Mouse (Mus musculus): ENCODE measurements around the gene Cdkal1. TPM values are rescaled to one million over a fixed set of nuclear protein-coding genes. Genes with fewer than 3 reads are reported as not detected.
A peak's percentile ranks its signal among the peaks of the same experiment; 100 is the strongest.

The Cdkal1 gene
- polyA plus RNA-seq, 1 experiment from 2014 or later, result 34.0 TPM

DNA sequence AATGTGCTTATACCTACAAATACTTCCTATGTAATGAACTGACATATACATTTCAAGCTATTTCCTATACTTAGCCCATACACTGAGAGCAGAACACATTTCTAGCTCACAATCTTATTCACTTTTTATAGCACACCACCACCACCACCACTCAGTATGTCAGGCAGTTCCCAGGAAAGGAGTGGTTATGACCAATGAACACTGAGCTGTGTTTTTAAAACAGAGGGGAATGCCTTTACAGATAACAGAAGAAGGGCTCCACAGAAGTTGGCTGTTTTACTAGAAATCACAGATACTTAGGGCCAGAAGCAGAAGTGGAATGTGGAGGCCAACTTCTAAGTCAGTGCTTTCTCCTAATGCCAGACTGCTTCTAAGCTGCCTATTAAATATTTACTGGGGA lies 121.0 kb downstream of the Cdkal1 start:
- no peaks in the 10 kb centered on the region for H3K27me3 ChIP-seq (ENCODE audit: control insufficient read depth, insufficient read depth, low read length)

DNA sequence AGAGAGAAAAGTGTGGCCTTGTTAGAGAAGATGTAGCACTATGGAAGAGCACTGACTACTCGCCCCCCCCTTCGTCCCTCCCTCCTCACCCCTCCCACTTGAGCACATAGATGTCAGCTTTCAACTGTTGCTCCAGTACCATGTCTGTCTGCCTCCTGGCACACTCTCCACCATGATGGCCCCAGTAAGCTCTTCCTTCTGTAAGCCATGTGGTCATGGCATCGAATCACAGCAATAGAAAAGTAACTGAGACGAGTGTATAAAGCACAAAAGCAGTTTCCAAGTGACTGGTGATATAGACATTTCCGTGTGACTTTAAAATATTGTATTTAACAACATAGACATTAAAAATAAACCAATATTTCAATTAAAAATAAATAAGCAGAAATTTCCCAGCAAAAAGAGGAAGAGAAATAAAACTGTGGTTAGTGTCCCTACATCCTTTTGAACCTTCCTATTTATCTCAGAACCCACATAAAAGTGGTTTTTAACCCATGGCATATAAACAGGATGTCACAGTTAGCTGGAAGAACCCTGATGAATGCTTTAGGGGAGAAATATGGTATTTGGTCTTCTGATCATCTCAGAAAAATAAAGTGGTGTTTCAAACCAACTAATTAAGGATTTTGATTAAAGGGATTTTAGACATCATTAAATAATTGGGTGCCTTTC lies 129.2 kb downstream of the Cdkal1 start:
- Histone ChIP-seq H3K4me2 (ENCODE audit: low read depth, severe bottlenecking) (no peak overlapping the region), H3K9me3 (ENCODE audit: control insufficient read depth, low read length) (no peaks in the 10 kb centered on the region), H3K36me3 (ENCODE audit: control insufficient read depth, insufficient read depth, low read length) (no peaks in the 10 kb centered on the region), H3K27ac (replicated peaks; ENCODE audit: low read depth, low read length) (no peak overlapping the region), H3K9ac (ENCODE audit: low read length) (no peak overlapping the region), H3K4me1 (ENCODE audit: control insufficient read depth, insufficient read depth, low read length) (no peaks in the 10 kb centered on the region), H3K27me3 (ENCODE audit: control insufficient read depth, insufficient read depth, low read length) (no peaks in the 10 kb centered on the region), H3K4me3 (ENCODE audit: low read depth, low read length) (no peak overlapping the region)
- 94% methylated on average over 5 of the region's 5 CpGs for WGBS
- no peak for DNase-seq (ENCODE audit: low spot score)
- no peak for ATAC-seq (ENCODE audit: insufficient number of reproducible peaks, low FRiP score, low TSS enrichment, low read depth)

More for the DNA sequence above, 121.0 kb downstream of the Cdkal1 start:
- DNase-seq (ENCODE audit: low spot score) (no peak), ATAC-seq (ENCODE audit: insufficient number of reproducible peaks, low FRiP score, low TSS enrichment, low read depth) (no peak)
- no peaks in the 10 kb centered on the region for H3K9me3 ChIP-seq (ENCODE audit: control insufficient read depth, low read length)
- no peak overlapping the region for H3K4me2 ChIP-seq (ENCODE audit: low read depth, severe bottlenecking)
- no peak overlapping the region for H3K27ac ChIP-seq (replicated peaks; ENCODE audit: low read depth, low read length)
- no peak overlapping the region for H3K4me3 ChIP-seq (ENCODE audit: low read depth, low read length)
- no peak overlapping the region for H3K9ac ChIP-seq (ENCODE audit: low read length)
- H3K4me1 ChIP-seq (ENCODE audit: control insufficient read depth, insufficient read depth, low read length), result peaks cover 2% of the 10 kb centered on the region; the same call in 1 of the 2 replicates
- no peaks in the 10 kb centered on the region for H3K36me3 ChIP-seq (ENCODE audit: control insufficient read depth, insufficient read depth, low read length)

GRCm38 (mm10) chr13:29724855-29725254 lies 130.6 kb downstream of the Cdkal1 start:
- no peaks in the 10 kb centered on the region for H3K4me1 ChIP-seq (ENCODE audit: control insufficient read depth, insufficient read depth, low read length)
- H3K9ac ChIP-seq (ENCODE audit: low read length), result no peak overlapping the region
- H3K27ac ChIP-seq (replicated peaks; ENCODE audit: low read depth, low read length), result no peak overlapping the region
- H3K36me3 ChIP-seq (ENCODE audit: control insufficient read depth, insufficient read depth, low read length), result no peaks in the 10 kb centered on the region
- ATAC-seq (ENCODE audit: insufficient number of reproducible peaks, low FRiP score, low TSS enrichment, low read depth) (no peak), DNase-seq (ENCODE audit: low spot score) (no peak)
- H3K9me3 ChIP-seq (ENCODE audit: control insufficient read depth, low read length), result no peaks in the 10 kb centered on the region
- no peak overlapping the region for H3K4me3 ChIP-seq (ENCODE audit: low read depth, low read length)
- WGBS, result 58% methylated on average over 6 of the region's 6 CpGs
- H3K4me2 ChIP-seq (ENCODE audit: low read depth, severe bottlenecking), result no peak overlapping the region
- H3K27me3 ChIP-seq (ENCODE audit: control insufficient read depth, insufficient read depth, low read length), result no peaks in the 10 kb centered on the region

- no peak overlapping the region for H3K9ac ChIP-seq (ENCODE audit: low read length)
- DNase-seq (ENCODE audit: low spot score) (no peak), ATAC-seq (ENCODE audit: insufficient number of reproducible peaks, low FRiP score, low TSS enrichment, low read depth) (no peak)
- no peaks in the 10 kb centered on the region for H3K36me3 ChIP-seq (ENCODE audit: control insufficient read depth, insufficient read depth, low read length)
- H3K9me3 ChIP-seq (ENCODE audit: control insufficient read depth, low read length), result no peaks in the 10 kb centered on the region
- no peak overlapping the region for H3K4me2 ChIP-seq (ENCODE audit: low read depth, severe bottlenecking)
- no peaks in the 10 kb centered on the region for H3K27me3 ChIP-seq (ENCODE audit: control insufficient read depth, insufficient read depth, low read length)
- no peak overlapping the region for H3K4me3 ChIP-seq (ENCODE audit: low read depth, low read length)
- H3K4me1 ChIP-seq (ENCODE audit: control insufficient read depth, insufficient read depth, low read length), result no peaks in the 10 kb centered on the region
- no peak overlapping the region for H3K27ac ChIP-seq (replicated peaks; ENCODE audit: low read depth, low read length)
- 84% methylated on average over 1 of the region's 1 CpGs for WGBS
Measured at GRCm38 (mm10) chr13:29723150-29723549, 132.3 kb downstream of the Cdkal1 start.

- DNase-seq (ENCODE audit: low spot score), result no peak
- Histone ChIP-seq H3K9me3 (ENCODE audit: control insufficient read depth, low read length) (no peaks in the 10 kb centered on the region), H3K27ac (replicated peaks; ENCODE audit: low read depth, low read length) (no peak overlapping the region), H3K4me1 (ENCODE audit: control insufficient read depth, insufficient read depth, low read length) (no peaks in the 10 kb centered on the region), H3K9ac (ENCODE audit: low read length) (no peak overlapping the region), H3K4me3 (ENCODE audit: low read depth, low read length) (no peak overlapping the region), H3K36me3 (ENCODE audit: control insufficient read depth, insufficient read depth, low read length) (no peaks in the 10 kb centered on the region), H3K4me2 (ENCODE audit: low read depth, severe bottlenecking) (no peak overlapping the region), H3K27me3 (ENCODE audit: control insufficient read depth, insufficient read depth, low read length) (no peaks in the 10 kb centered on the region)
- no peak for ATAC-seq (ENCODE audit: insufficient number of reproducible peaks, low FRiP score, low TSS enrichment, low read depth)
- WGBS, result 92% methylated on average over 5 of the region's 5 CpGs
Measured at GRCm38 (mm10) chr13:29721206-29721605, 134.3 kb downstream of the Cdkal1 start.

- Histone ChIP-seq H3K4me1 (ENCODE audit: control insufficient read depth, insufficient read depth, low read length) (peaks cover 13% of the 10 kb centered on the region; the same call in 1 of the 2 replicates), H3K9ac (ENCODE audit: low read length) (no peak overlapping the region), H3K9me3 (ENCODE audit: control insufficient read depth, low read length) (no peaks in the 10 kb centered on the region), H3K27ac (replicated peaks; ENCODE audit: low read depth, low read length) (no peak overlapping the region), H3K4me3 (ENCODE audit: low read depth, low read length) (no peak overlapping the region), H3K27me3 (ENCODE audit: control insufficient read depth, insufficient read depth, low read length) (no peaks in the 10 kb centered on the region), H3K4me2 (ENCODE audit: low read depth, severe bottlenecking) (no peak overlapping the region), H3K36me3 (ENCODE audit: control insufficient read depth, insufficient read depth, low read length) (no peaks in the 10 kb centered on the region)
- no peak for DNase-seq (ENCODE audit: low spot score)
- ATAC-seq (ENCODE audit: insufficient number of reproducible peaks, low FRiP score, low TSS enrichment, low read depth), result no peak
- 69% methylated on average over 4 of the region's 4 CpGs for WGBS
Measured at GRCm38 (mm10) chr13:29716550-29716949, 138.9 kb downstream of the Cdkal1 start.

DNA sequence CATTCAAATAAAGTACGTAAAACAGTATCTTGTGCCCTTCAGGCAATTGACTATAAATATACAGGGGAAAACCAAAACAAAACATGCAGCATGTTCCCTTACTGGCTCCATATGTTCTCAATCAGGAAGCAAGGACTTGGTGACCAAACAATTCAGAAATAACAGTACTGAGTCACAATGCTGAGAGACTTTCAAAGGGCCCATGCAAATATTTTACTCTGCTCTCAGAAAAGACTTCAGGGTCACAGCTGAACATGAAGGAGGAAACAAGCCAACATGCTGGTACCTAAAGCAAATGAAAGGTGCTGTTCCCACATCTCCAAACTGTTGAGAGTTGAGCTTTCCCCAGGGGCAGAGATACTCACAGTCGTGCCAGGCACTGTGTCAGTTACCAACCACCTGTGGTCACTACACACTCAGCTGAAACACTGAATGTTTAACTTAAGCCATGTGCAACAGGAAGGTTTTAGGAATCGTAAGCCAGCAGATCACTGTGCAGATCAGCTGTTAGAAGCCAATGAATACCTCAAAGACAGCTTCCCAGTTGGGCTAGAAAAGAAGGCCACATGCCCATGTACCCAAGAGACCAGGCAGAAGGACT lies 140.1 kb downstream of the Cdkal1 start:
- no peaks in the 10 kb centered on the region for H3K9me3 ChIP-seq (ENCODE audit: control insufficient read depth, low read length)
- peak overlapping the region; percentile 64 for H3K27ac ChIP-seq (replicated peaks; ENCODE audit: low read depth, low read length)
- DNase-seq (ENCODE audit: low spot score), result peak; percentile 25
- H3K4me2 ChIP-seq (ENCODE audit: low read depth, severe bottlenecking), result no peak overlapping the region
- ATAC-seq (ENCODE audit: insufficient number of reproducible peaks, low FRiP score, low TSS enrichment, low read depth), result no peak
- 34% methylated on average over 3 of the region's 3 CpGs for WGBS
- H3K9ac ChIP-seq (ENCODE audit: low read length), result no peak overlapping the region
- no peak overlapping the region for H3K4me3 ChIP-seq (ENCODE audit: low read depth, low read length)
- H3K27me3 ChIP-seq (ENCODE audit: control insufficient read depth, insufficient read depth, low read length), result no peaks in the 10 kb centered on the region
- H3K36me3 ChIP-seq (ENCODE audit: control insufficient read depth, insufficient read depth, low read length), result no peaks in the 10 kb centered on the region
- H3K4me1 ChIP-seq (ENCODE audit: control insufficient read depth, insufficient read depth, low read length), result peaks cover 13% of the 10 kb centered on the region; the same call in 1 of the 2 replicates

DNA sequence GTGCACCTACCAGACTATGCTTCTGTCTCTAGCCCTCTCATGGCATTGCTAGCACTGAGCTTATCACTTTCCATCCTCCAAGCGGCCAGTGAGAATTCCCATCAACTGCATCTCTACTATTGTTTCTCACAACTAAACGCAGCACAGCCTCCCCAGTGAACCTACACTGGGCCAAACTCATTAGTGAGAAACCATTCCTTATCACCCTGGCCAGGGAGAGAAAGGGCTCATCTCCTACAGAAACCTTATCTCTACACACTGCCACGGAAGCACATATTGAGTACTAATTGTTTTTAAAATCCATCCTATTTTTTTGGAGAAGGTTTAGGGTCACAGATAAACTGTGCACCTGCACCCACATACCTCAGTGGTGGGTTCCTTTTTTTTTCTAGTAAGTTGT lies 147.9 kb downstream of the Cdkal1 start:
- 86% methylated on average over 3 of the region's 3 CpGs for whole genome bisulfite sequencing
- H3K4me2 ChIP-seq (ENCODE audit: low read depth, severe bottlenecking), result no peak overlapping the region

More for the DNA sequence above, 147.9 kb downstream of the Cdkal1 start:
- H3K4me3 ChIP-seq (ENCODE audit: low read depth, low read length), result no peak overlapping the region
- H3K9ac ChIP-seq (ENCODE audit: low read length), result no peak overlapping the region
- no peak overlapping the region for H3K27ac ChIP-seq (replicated peaks; ENCODE audit: low read depth, low read length)
- H3K36me3 ChIP-seq (ENCODE audit: control insufficient read depth, insufficient read depth, low read length), result no peaks in the 10 kb centered on the region; the same call in 1 of the 2 replicates
- H3K27me3 ChIP-seq (ENCODE audit: control insufficient read depth, insufficient read depth, low read length), result no peaks in the 10 kb centered on the region
- no peak for DNase-seq (ENCODE audit: low spot score)
- no peak for ATAC-seq (ENCODE audit: insufficient number of reproducible peaks, low FRiP score, low TSS enrichment, low read depth)
- H3K4me1 ChIP-seq (ENCODE audit: control insufficient read depth, insufficient read depth, low read length), result no peaks in the 10 kb centered on the region
- no peaks in the 10 kb centered on the region for H3K9me3 ChIP-seq (ENCODE audit: control insufficient read depth, low read length)
